Mouse (Mus musculus) kidney, adult 9 months (tissue): ENCODE results near the gene Fbxo7.
"Not testable (repeated sequence)": the region's sequence is repeated elsewhere in the genome, so short reads cannot be mapped to it uniquely, and the experiment has no call there.

Source experiments
- DNase-seq: peaks from one replicate; pipeline ENCODE4 v3.0.0; 2022

Gene Fbxo7

GRCm38 (mm10) chr10:86021749-86022473, at the start of gene Fbxo7:
Gene Fbxo7, plus strand, starts transcription at chr10:86021972.
- DNase-seq, result peak; percentile 90

GRCm38 (mm10) chr10:85972915-85973314, 48.9 kb upstream of the Fbxo7 start:
- no peak for DNase-seq

GRCm38 (mm10) chr10:85989412-85990115, 32.2 kb upstream of the Fbxo7 start:
- no peak for DNase-seq

GRCm38 (mm10) chr10:85992412-85992811, 29.4 kb upstream of the Fbxo7 start:
- no peak for DNase-seq

- no peak for DNase-seq
These were observed 27.9 kb upstream of the Fbxo7 start for GRCm38 (mm10) chr10:85993836-85994235.

- no peak for DNase-seq
These were observed 27.1 kb upstream of the Fbxo7 start for GRCm38 (mm10) chr10:85994543-85995104.

GRCm38 (mm10) chr10:86000447-86000846, 21.3 kb upstream of the Fbxo7 start:
- DNase-seq, result no peak

GRCm38 (mm10) chr10:86006455-86006854, 15.3 kb upstream of the Fbxo7 start:
- DNase-seq, result no peak

GRCm38 (mm10) chr10:86009688-86010087, 12.1 kb upstream of the Fbxo7 start:
- DNase-seq, result no peak

GRCm38 (mm10) chr10:86010636-86011035, 11.1 kb upstream of the Fbxo7 start:
- DNase-seq, result no peak

- no peak for DNase-seq
These were observed 10.6 kb upstream of the Fbxo7 start for GRCm38 (mm10) chr10:86011172-86011571.

GRCm38 (mm10) chr10:86011781-86012180, 10.0 kb upstream of the Fbxo7 start, which contains the start of gene Bpifc:
Gene Bpifc, minus strand, starts transcription at chr10:86011895.
- no peak for DNase-seq

- no peak for DNase-seq
These were observed 4.0 kb upstream of the Fbxo7 start for GRCm38 (mm10) chr10:86017781-86018180.

GRCm38 (mm10) chr10:86018813-86019212, 3.0 kb upstream of the Fbxo7 start:
- no peak for DNase-seq

GRCm38 (mm10) chr10:86021408-86021748, 394 bp upstream of the Fbxo7 start:
- no peak for DNase-seq

- no peak for DNase-seq
These were observed 673 bp downstream of the Fbxo7 start for GRCm38 (mm10) chr10:86022474-86022816.

GRCm38 (mm10) chr10:86023149-86023548, 1.4 kb downstream of the Fbxo7 start:
- no peak for DNase-seq

GRCm38 (mm10) chr10:86025906-86026305, 4.1 kb downstream of the Fbxo7 start:
- no peak for DNase-seq

- DNase-seq, result no peak
These were observed 4.6 kb downstream of the Fbxo7 start for GRCm38 (mm10) chr10:86026354-86026753.

GRCm38 (mm10) chr10:86026807-86027206, 5.0 kb downstream of the Fbxo7 start:
- DNase-seq, result not testable (repeated sequence)

GRCm38 (mm10) chr10:86030743-86031142, 9.0 kb downstream of the Fbxo7 start:
- DNase-seq, result no peak

GRCm38 (mm10) chr10:86032517-86032916, 10.7 kb downstream of the Fbxo7 start:
- no peak for DNase-seq

GRCm38 (mm10) chr10:86034007-86034728, 12.4 kb downstream of the Fbxo7 start:
- DNase-seq, result no peak

- no peak for DNase-seq
These were observed 21.9 kb downstream of the Fbxo7 start for GRCm38 (mm10) chr10:86043651-86044050.
